ENCODE assay signal across 26 mouse cellular contexts in genomic region chr16:38387389-38387788, GRCm38 (mm10). TPM values are rescaled to one million over a fixed set of nuclear protein-coding genes. Genes with fewer than 3 reads are reported as not detected.
DNase-seq lines count a peak whose midpoint lies in the region; ATAC-seq and TF ChIP-seq lines count a peak whose summit lies in the region.
"Had no signal": no experiment of that assay in that cellular context is flagged by ENCODE, and none has a peak within 500 bp of the region (broad histone marks: within the 10 kb centered on the region; RNA-seq: fewer than 3 reads in every experiment).

No protein-coding gene starts in this region.

- peaks cover 56% of the 10 kb centered on the region for H3K4me1 ChIP-seq in erythroblast, embryonic 14.5 days (ENCODE audit: control insufficient read depth)
- peaks cover 29% of the 10 kb centered on the region for H3K4me1 ChIP-seq in liver, embryonic 11.5 days (replicated peaks; ENCODE audit: control insufficient read depth, insufficient read depth, low read length)
- peaks cover 53% of the 10 kb centered on the region for H3K4me1 ChIP-seq in liver, embryonic 15.5 days (replicated peaks)
- H3K4me1 ChIP-seq in hindbrain, postnatal 0 days (ENCODE audit: insufficient read depth, low read length): no peaks in the 10 kb centered on the region
- H3K4me1 ChIP-seq in hindbrain, embryonic 11.5 days (replicated peaks; ENCODE audit: control insufficient read depth, insufficient read depth, low read length): no peaks in the 10 kb centered on the region
- H3K4me1 ChIP-seq: embryonic facial prominence, embryonic 12.5 days; forebrain, embryonic 10.5 days; forebrain, embryonic 15.5 days had no signal

- TF ChIP-seq CTCF in hindbrain, postnatal 0 days (IDR thresholded peaks at IDR 0.05; ENCODE audit: low read depth): no peak

- no peak overlapping the region for H3K9ac ChIP-seq in liver, embryonic 11.5 days (ENCODE audit: low read depth, low read length)
- no peak overlapping the region for H3K9ac ChIP-seq in liver, embryonic 15.5 days
- H3K9ac ChIP-seq in hindbrain, postnatal 0 days (replicated peaks; ENCODE audit: low read length): no peak overlapping the region
- no peak overlapping the region for H3K9ac ChIP-seq in hindbrain, embryonic 11.5 days (ENCODE audit: low read depth, low read length)
- H3K9ac ChIP-seq: embryonic facial prominence, embryonic 12.5 days; forebrain, embryonic 15.5 days; heart, embryonic 15.5 days; hindbrain, embryonic 14.5 days had no signal

- H3K4me2 ChIP-seq in liver, embryonic 11.5 days: no peak overlapping the region
- H3K4me2 ChIP-seq in liver, embryonic 15.5 days: peak overlapping the region; percentile 42
- no peak overlapping the region for H3K4me2 ChIP-seq in hindbrain, postnatal 0 days (ENCODE audit: low read depth, low read length)
- no peak overlapping the region for H3K4me2 ChIP-seq in hindbrain, embryonic 11.5 days (replicated peaks; ENCODE audit: low read depth, low read length)
- H3K4me2 ChIP-seq: embryonic facial prominence, embryonic 12.5 days; forebrain, embryonic 15.5 days; heart, embryonic 11.5 days; heart, embryonic 15.5 days; hindbrain, embryonic 14.5 days had no signal

- H3K4me3 ChIP-seq in erythroblast, embryonic 14.5 days (replicated peaks): peak overlapping the region; percentile 3
- no peak overlapping the region for H3K4me3 ChIP-seq in liver, embryonic 11.5 days (ENCODE audit: low read depth, low read length)
- no peak overlapping the region for H3K4me3 ChIP-seq in liver, embryonic 15.5 days (replicated peaks)
- H3K4me3 ChIP-seq in hindbrain, postnatal 0 days (ENCODE audit: low read length): no peak overlapping the region
- no peak overlapping the region for H3K4me3 ChIP-seq in hindbrain, embryonic 11.5 days (ENCODE audit: low read depth, low read length)
- H3K4me3 ChIP-seq: embryonic facial prominence, embryonic 12.5 days; forebrain, embryonic 10.5 days; forebrain, embryonic 15.5 days; heart, adult 2 months; heart, embryonic 15.5 days had no signal

- no peak for DNase-seq in liver, embryonic 11.5 days (ENCODE audit: low spot score)
- DNase-seq in thymus, postnatal 14 days: no peak
- DNase-seq in hindbrain, postnatal 0 days (ENCODE audit: low spot score): no peak
- no peak for DNase-seq in urinary bladder, postnatal 25 days (ENCODE audit: low spot score)
- no peak for DNase-seq in hindbrain, embryonic 11.5 days (ENCODE audit: low spot score)
- DNase-seq: adrenal gland, postnatal 25 days; cerebellum, adult 18-20 months; cerebellum, postnatal 25 days; gastrocnemius, postnatal 10 days; heart, adult 2 months; heart, postnatal 14 days had no signal

- ATAC-seq in liver, embryonic 11.5 days (replicated peaks; ENCODE audit: low FRiP score): peak; percentile 72
- peak; percentile 65 for ATAC-seq in liver, embryonic 15.5 days (ENCODE audit: insufficient read depth)
- ATAC-seq in hindbrain, postnatal 0 days: no peak
- ATAC-seq in hindbrain, embryonic 11.5 days (ENCODE audit: low FRiP score): no peak
- ATAC-seq: CD4-positive, CD25-positive, alpha-beta regulatory T cell, adult 4 months; forebrain, embryonic 15.5 days; intestine, embryonic 16.5 days had no signal

- H3K9me3 ChIP-seq in erythroblast, embryonic 14.5 days (ENCODE audit: control insufficient read depth, low read length): no peaks in the 10 kb centered on the region
- no peaks in the 10 kb centered on the region for H3K9me3 ChIP-seq in liver, embryonic 11.5 days (ENCODE audit: control insufficient read depth, low read length)
- H3K9me3 ChIP-seq in liver, embryonic 15.5 days (replicated peaks): no peaks in the 10 kb centered on the region
- H3K9me3 ChIP-seq in hindbrain, postnatal 0 days (ENCODE audit: low read length): no peaks in the 10 kb centered on the region
- H3K9me3 ChIP-seq in hindbrain, embryonic 11.5 days (ENCODE audit: control insufficient read depth, low read length): no peaks in the 10 kb centered on the region
- H3K9me3 ChIP-seq: embryonic facial prominence, embryonic 12.5 days; forebrain, embryonic 10.5 days; forebrain, embryonic 15.5 days; heart, embryonic 15.5 days had no signal

- no peaks in the 10 kb centered on the region for H3K36me3 ChIP-seq in erythroblast, embryonic 14.5 days (ENCODE audit: control insufficient read depth)
- H3K36me3 ChIP-seq in liver, embryonic 11.5 days (ENCODE audit: control insufficient read depth, insufficient read depth, low read length): no peaks in the 10 kb centered on the region
- H3K36me3 ChIP-seq in liver, embryonic 15.5 days (replicated peaks): no peaks in the 10 kb centered on the region
- H3K36me3 ChIP-seq in hindbrain, postnatal 0 days (ENCODE audit: insufficient read depth, low read length): no peaks in the 10 kb centered on the region
- H3K36me3 ChIP-seq in hindbrain, embryonic 11.5 days (ENCODE audit: control insufficient read depth, insufficient read depth, low read length): no peaks in the 10 kb centered on the region
- H3K36me3 ChIP-seq: embryonic facial prominence, embryonic 12.5 days; forebrain, embryonic 10.5 days; forebrain, embryonic 15.5 days; heart, embryonic 15.5 days had no signal

- WGBS in liver, embryonic 11.5 days: 60% methylated on average over 6 of the region's 6 CpGs
- 30% methylated on average over 6 of the region's 6 CpGs for WGBS in liver, embryonic 15.5 days (ENCODE audit: insufficient replicate concordance)
- WGBS in hindbrain, postnatal 0 days: 88% methylated on average over 6 of the region's 6 CpGs
- WGBS in hindbrain, embryonic 11.5 days: 80% methylated on average over 6 of the region's 6 CpGs

- H3K27ac ChIP-seq in liver, embryonic 11.5 days (ENCODE audit: low read depth, low read length): no peak overlapping the region
- H3K27ac ChIP-seq in liver, embryonic 15.5 days (replicated peaks): peak overlapping the region; percentile 53
- H3K27ac ChIP-seq in hindbrain, postnatal 0 days: no peak overlapping the region
- no peak overlapping the region for H3K27ac ChIP-seq in hindbrain, embryonic 11.5 days (ENCODE audit: low read depth, low read length)
- H3K27ac ChIP-seq: embryonic facial prominence, embryonic 12.5 days; forebrain, embryonic 10.5 days; forebrain, embryonic 15.5 days; heart, adult 2 months; heart, embryonic 15.5 days; hindbrain, embryonic 14.5 days had no signal

- no peaks in the 10 kb centered on the region for H3K27me3 ChIP-seq in erythroblast, embryonic 14.5 days (ENCODE audit: control insufficient read depth)
- no peaks in the 10 kb centered on the region for H3K27me3 ChIP-seq in liver, embryonic 11.5 days (replicated peaks; ENCODE audit: control insufficient read depth, insufficient read depth, low read length)
- H3K27me3 ChIP-seq in liver, embryonic 15.5 days: no peaks in the 10 kb centered on the region
- H3K27me3 ChIP-seq in hindbrain, postnatal 0 days (ENCODE audit: insufficient read depth, low read length): no peaks in the 10 kb centered on the region
- no peaks in the 10 kb centered on the region for H3K27me3 ChIP-seq in hindbrain, embryonic 11.5 days (ENCODE audit: control insufficient read depth, insufficient read depth, low read length)
- H3K27me3 ChIP-seq: embryonic facial prominence, embryonic 12.5 days; forebrain, embryonic 15.5 days; heart, embryonic 15.5 days had no signal

RNA-seq across cellular contexts. Expression of gene Popdc2, which starts 25.4 kb away (rescaled TPM):
- polyA plus RNA-seq in erythroblast, embryonic 14.5 days (2012): 8.1 TPM in 2 replicates
- polyA plus RNA-seq in liver, embryonic 11.5 days (2014; fragmentation: Nextera tagmentation; extraction: Ambion mirVana): 14.8 and 15.8 TPM in 2 replicates
- polyA plus RNA-seq in liver, embryonic 15.5 days (2015; fragmentation: Nextera tagmentation; extraction: Ambion mirVana): 22.8 and 23.6 TPM in 2 replicates
- 0.10 and 0.40 TPM in 2 replicates for total RNA-seq in hindbrain, postnatal 0 days (2014; rRNA removed)
- 0.83 and 1.0 TPM in 2 replicates for polyA plus RNA-seq in hindbrain, postnatal 0 days (2015; fragmentation: Nextera tagmentation; extraction: Ambion mirVana)
- 0.89 and 1.0 TPM in 2 replicates for polyA plus RNA-seq in hindbrain, embryonic 11.5 days (2014; fragmentation: Nextera tagmentation; extraction: Ambion mirVana)

RNA-seq across cellular contexts. Expression of gene Gm21987, which starts 40.5 kb away (rescaled TPM):
- polyA plus RNA-seq in erythroblast, embryonic 14.5 days (2012): 142 and 244 TPM in 2 replicates
- not detected in 2 replicates for polyA plus RNA-seq in liver, embryonic 11.5 days (2014; fragmentation: Nextera tagmentation; extraction: Ambion mirVana)
- not detected in 2 replicates for polyA plus RNA-seq in liver, embryonic 15.5 days (2015; fragmentation: Nextera tagmentation; extraction: Ambion mirVana)
- total RNA-seq in hindbrain, postnatal 0 days (2014; rRNA removed): not detected in 2 replicates
- not detected in 2 replicates for polyA plus RNA-seq in hindbrain, postnatal 0 days (2015; fragmentation: Nextera tagmentation; extraction: Ambion mirVana)
- polyA plus RNA-seq in hindbrain, embryonic 11.5 days (2014; fragmentation: Nextera tagmentation; extraction: Ambion mirVana): not detected in 2 replicates
- total RNA-seq: adrenal gland, adult 18-20 months; adrenal gland, postnatal 25 days; gastrocnemius, postnatal 10 days; heart, adult 2 months; hematopoietic stem cell, adult 5-6 weeks; MEL had no signal
- polyA plus RNA-seq: CD4-positive, CD25-positive, alpha-beta regulatory T cell, adult 4 months; cortical plate, adult 2 months; embryonic facial prominence, embryonic 12.5 days; forebrain, embryonic 10.5 days; forebrain, embryonic 15.5 days; gonadal fat pad, adult 2 months; heart, adult 2 months; hindbrain, embryonic 14.5 days had no signal

RNA-seq across cellular contexts. Expression of gene Cox17, which starts 40.6 kb away (rescaled TPM):
- polyA plus RNA-seq in erythroblast, embryonic 14.5 days (2012): 56.0 and 110 TPM in 2 replicates
- polyA plus RNA-seq in liver, embryonic 11.5 days (2014; fragmentation: Nextera tagmentation; extraction: Ambion mirVana): 441 and 497 TPM in 2 replicates
- 202 and 255 TPM in 2 replicates for polyA plus RNA-seq in liver, embryonic 15.5 days (2015; fragmentation: Nextera tagmentation; extraction: Ambion mirVana)
- 12.2 and 24.5 TPM in 2 replicates for total RNA-seq in hindbrain, postnatal 0 days (2014; rRNA removed)
- 78.5 and 90.1 TPM in 2 replicates for polyA plus RNA-seq in hindbrain, postnatal 0 days (2015; fragmentation: Nextera tagmentation; extraction: Ambion mirVana)
- 121 and 122 TPM in 2 replicates for polyA plus RNA-seq in hindbrain, embryonic 11.5 days (2014; fragmentation: Nextera tagmentation; extraction: Ambion mirVana)

RNA-seq across cellular contexts. Expression of gene Maats1, which starts 45.4 kb away (rescaled TPM):
- polyA plus RNA-seq in erythroblast, embryonic 14.5 days (2012): not detected in 2 replicates
- 0.05 TPM in 1 of 2 replicates, not detected in the other for polyA plus RNA-seq in liver, embryonic 11.5 days (2014; fragmentation: Nextera tagmentation; extraction: Ambion mirVana)
- 0.03 and 0.05 TPM in 2 replicates for polyA plus RNA-seq in liver, embryonic 15.5 days (2015; fragmentation: Nextera tagmentation; extraction: Ambion mirVana)
- 1.4 TPM in 2 replicates for total RNA-seq in hindbrain, postnatal 0 days (2014; rRNA removed)
- 0.86 and 1.4 TPM in 2 replicates for polyA plus RNA-seq in hindbrain, postnatal 0 days (2015; fragmentation: Nextera tagmentation; extraction: Ambion mirVana)
- 1.3 and 1.5 TPM in 2 replicates for polyA plus RNA-seq in hindbrain, embryonic 11.5 days (2014; fragmentation: Nextera tagmentation; extraction: Ambion mirVana)
- total RNA-seq: heart, adult 2 months; hematopoietic stem cell, adult 5-6 weeks; MEL had no signal

RNA-seq across cellular contexts. Expression of gene Pla1a, which starts 45.6 kb away (rescaled TPM):
- polyA plus RNA-seq in erythroblast, embryonic 14.5 days (2012): not detected in 2 replicates
- polyA plus RNA-seq in liver, embryonic 11.5 days (2014; fragmentation: Nextera tagmentation; extraction: Ambion mirVana): 0.79 and 1.4 TPM in 2 replicates
- polyA plus RNA-seq in liver, embryonic 15.5 days (2015; fragmentation: Nextera tagmentation; extraction: Ambion mirVana): 27.2 and 30.5 TPM in 2 replicates
- total RNA-seq in hindbrain, postnatal 0 days (2014; rRNA removed): 0.36 and 1.7 TPM in 2 replicates
- polyA plus RNA-seq in hindbrain, postnatal 0 days (2015; fragmentation: Nextera tagmentation; extraction: Ambion mirVana): 1.0 and 1.3 TPM in 2 replicates
- polyA plus RNA-seq in hindbrain, embryonic 11.5 days (2014; fragmentation: Nextera tagmentation; extraction: Ambion mirVana): 0.14 and 0.28 TPM in 2 replicates
- total RNA-seq: hematopoietic stem cell, adult 5-6 weeks; MEL had no signal
- polyA plus RNA-seq: forebrain, embryonic 10.5 days had no signal

Comparison
In these comparisons a context has a peak if more than half of its experiments do, and no peak if none do; other contexts are left out.
1. ATAC-seq: peak in liver, embryonic 11.5 days (single experiment) and liver, embryonic 15.5 days (single experiment); none in hindbrain, postnatal 0 days (single experiment) and hindbrain, embryonic 11.5 days (single experiment).
2. RNA of gene Gm21987, which starts 40.5 kb away (polyA plus RNA-seq): 142 to 244 TPM in erythroblast, embryonic 14.5 days; not detected in liver, embryonic 11.5 days, not detected in liver, embryonic 15.5 days, not detected in hindbrain, postnatal 0 days and not detected in hindbrain, embryonic 11.5 days; every median in the first group is over 100 times any median in the second.